Mouse (Mus musculus): ENCODE data around the gene Mfsd4b1.
"Not testable (repeated sequence)": the region's sequence is repeated elsewhere in the genome, so short reads cannot be mapped to it uniquely, and the experiment has no call there.

Mfsd4b1 gene

DNA sequence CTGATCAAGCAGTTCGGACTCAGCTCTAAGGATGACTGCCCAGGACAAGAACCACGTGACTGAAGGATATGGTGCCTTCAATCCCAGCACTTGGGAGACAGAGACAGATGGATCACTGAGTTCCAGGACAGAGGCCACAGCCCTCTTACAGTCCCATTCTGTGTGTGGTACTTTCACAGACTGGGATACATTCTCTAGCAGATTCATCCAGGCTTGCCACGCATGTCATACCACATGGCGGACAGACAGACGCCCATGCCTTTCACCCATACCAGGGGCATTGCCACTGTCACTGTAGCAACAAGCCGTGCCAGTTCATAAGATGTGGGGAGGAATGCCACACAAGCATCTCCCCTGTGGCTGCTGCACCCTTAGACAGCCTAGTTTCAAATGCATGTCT, 5.6 kb upstream of the Mfsd4b1 start:
- no peak for DNase-seq

DNA sequence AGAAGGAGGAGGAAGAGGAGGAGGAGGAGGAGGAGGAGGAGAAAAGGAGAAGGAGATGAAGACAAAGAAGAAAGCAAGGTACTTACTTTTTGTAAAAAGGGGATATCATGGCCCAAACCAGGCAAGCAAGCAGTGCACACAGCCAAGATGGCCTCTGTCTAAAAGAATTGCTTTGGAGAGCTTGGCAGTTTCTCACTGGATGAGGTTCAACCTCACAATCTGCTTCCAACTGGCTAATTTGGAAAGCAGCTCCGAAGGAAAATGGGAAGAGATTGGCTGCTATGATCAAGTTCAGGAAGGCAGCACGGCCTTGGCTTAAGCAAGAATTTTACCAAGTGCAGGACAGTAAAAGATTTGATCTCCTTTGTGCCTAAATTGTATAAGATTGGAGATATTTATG, 4.5 kb upstream of the Mfsd4b1 start:
- no peak for DNase-seq

DNA sequence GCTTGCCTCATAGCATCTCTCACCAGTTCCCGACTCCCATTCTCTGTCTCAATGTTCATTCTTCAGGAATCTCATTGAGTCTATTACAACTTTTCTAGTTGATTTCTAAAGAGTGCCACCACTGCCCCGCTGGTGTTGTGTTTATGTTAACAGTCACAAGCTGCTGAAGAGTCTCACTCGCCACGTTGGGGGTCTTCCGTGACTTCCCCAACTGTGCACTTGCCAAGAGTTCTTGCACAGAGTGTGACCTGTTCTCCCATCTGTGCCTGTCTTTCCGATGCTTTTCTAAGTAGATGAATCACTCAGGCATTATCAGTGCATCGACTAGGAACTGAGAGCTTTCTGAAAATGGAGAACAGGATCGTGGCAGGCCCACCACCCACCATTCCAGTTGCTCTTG, 3.0 kb upstream of the Mfsd4b1 start:
- DNase-seq, result no peak

DNA sequence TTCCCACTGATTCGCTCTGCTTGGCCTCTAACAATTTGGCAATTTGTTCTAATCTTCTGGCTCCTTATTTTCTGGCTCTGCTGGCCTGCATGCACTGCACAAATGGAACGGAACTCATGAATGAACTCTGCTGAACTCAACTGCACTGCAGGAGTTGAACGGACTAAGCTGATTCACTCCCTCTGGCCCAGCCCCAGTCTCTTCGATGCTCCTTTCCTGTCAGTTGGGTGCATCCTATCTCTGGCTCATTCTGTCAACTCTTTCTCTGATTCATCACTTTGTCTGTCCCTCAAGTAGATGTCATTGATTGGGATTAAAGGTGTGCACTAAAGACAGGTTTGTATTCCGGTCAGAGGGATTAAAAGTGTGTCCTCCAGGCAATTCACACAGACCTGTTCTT, 1.5 kb upstream of the Mfsd4b1 start:
- no peak for DNase-seq

- DNase-seq, result no peak
These were observed 492 bp upstream of the Mfsd4b1 start for GRCm38 (mm10) chr10:40025560-40025959.

DNA sequence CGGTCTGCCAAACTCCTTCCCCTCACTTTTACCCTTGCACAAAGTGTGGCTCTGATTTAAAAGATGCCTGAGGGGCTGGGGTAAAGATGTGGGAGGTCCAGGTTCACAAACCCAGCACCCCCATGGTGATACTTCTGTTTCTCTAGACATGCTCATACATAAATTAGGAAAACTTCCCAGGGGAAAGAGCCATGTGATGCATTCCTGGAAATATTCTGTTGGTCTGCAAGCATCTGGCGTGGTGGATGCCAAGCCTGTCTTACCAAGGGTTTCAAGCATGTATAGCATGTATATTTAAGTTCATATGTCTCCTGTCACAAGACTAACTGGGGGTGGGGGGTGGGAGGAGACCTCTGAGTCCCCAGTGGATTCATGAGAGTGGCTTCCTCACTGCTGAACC, 4.7 kb downstream of the Mfsd4b1 start:
- no peak for DNase-seq

DNA sequence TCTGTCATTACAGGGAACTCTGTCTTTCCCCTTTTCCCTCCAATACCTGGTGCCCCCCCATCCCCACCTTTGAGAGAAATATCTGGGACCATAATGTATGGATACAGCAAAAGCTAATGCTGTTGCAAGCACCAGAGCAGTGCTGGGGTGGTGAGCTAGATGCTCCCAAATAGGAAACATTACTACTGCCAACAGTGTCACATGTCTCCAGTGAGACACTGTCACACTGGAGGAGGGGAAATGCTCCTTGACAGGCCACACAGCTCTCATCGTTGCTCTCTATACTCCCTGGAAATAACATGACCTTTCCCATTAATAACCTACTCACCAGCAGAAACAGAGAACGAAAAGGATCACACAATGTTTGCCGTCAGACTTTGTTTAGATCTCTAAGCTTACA, 5.6 kb downstream of the Mfsd4b1 start:
- no peak for DNase-seq

GRCm38 (mm10) chr10:40018261-40018860, 6.7 kb downstream of the Mfsd4b1 start:
- DNase-seq, result peak; percentile 52

- DNase-seq, result no peak
These were observed 15.5 kb downstream of the Mfsd4b1 start for GRCm38 (mm10) chr10:40009591-40009990.

GRCm38 (mm10) chr10:40008847-40009246, 16.2 kb downstream of the Mfsd4b1 start:
- DNase-seq, result not testable (repeated sequence)

- peak; percentile 46 for DNase-seq
These were observed 17.1 kb downstream of the Mfsd4b1 start for GRCm38 (mm10) chr10:40007953-40008352.

- DNase-seq, result no peak
These were observed 18.1 kb downstream of the Mfsd4b1 start for GRCm38 (mm10) chr10:40006963-40007362.

DNA sequence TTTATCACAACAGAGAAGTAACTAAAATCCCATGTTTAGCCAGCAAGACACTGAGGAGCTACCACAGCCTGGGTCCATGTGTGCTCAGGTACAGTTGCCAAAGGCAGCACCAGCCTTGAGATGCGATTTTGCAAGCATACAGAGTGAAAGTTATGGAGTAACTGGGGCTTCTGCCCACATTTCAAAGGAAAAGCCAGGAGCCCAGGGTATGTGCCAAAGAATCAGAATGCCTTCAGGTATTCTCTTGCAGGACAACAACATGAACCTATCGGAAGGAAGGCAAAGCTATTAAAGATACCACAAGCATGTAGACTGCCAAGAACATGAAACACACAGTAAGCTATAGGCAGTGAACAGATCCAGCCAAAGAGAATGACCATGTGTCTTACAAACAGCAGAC, 24.3 kb downstream of the Mfsd4b1 start:
- DNase-seq, result no peak

DNA sequence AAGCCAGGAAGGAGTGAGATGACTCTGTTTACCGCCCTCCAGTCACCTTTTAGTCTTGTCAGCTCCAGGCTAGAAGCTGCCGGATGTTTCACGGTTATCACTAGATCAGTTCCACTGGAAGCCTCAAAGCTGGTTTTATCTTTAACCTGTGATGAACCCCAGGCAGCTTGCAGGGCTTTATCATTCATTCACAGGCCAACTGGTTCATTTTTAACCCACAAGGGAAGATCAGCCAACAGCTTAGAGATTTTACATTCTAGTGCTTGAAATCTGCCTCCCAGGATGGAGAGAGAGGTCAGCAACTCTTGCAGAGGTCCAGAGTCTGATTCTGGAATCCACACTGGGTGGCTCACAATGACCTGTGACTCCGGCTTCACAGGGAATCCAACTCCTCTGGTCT, 33.9 kb downstream of the Mfsd4b1 start:
- DNase-seq, result peak; percentile 54

- peak; percentile 83 for DNase-seq
These were observed 38.6 kb downstream of the Mfsd4b1 start, which contains the start of gene Mfsd4b5 for GRCm38 (mm10) chr10:39986466-39986865. Gene Mfsd4b5 (minus strand): TSS chr10:39986646.

DNA sequence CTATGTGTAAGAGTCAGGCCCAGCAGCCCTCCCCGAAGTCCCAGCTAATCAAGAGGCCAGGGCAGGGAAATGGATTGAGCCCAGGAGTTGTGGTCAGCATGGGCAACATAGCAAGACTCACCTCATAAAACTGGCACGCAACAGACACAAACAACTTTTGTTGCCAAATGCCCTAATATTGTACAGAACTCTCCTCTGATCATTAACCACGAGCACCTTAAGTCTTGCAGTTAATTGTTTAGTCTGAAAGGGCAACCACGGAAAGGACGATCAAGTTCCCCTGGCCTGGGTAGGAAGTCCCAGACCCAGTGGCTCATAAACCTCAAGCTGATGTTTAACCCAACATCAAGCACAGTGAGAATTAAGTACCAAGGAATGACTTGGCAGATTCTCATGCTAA, 42.5 kb downstream of the Mfsd4b1 start:
- peak; percentile 78 for DNase-seq

DNA sequence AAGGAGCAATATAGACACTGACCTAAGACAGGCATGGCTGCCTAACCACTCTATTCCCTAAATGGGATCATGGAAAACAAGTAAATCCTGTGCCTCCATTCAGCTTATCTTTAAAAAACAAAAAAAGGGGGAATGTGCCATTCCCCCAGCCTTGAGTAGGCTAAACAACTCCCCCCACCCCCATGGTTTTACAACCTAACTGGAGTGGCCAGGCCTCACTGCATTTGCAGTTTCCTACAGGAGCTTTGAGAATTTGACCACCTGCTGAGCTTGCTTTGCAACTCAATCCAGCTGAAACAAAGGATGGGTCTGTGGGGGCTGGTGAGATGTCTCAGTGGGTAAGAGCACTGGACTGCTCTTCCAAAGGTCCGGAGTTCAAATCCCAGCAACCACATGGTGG, 46.8 kb downstream of the Mfsd4b1 start:
- DNase-seq, result no peak

GRCm38 (mm10) chr10:39977346-39977745, 47.7 kb downstream of the Mfsd4b1 start:
- DNase-seq, result no peak

DNA sequence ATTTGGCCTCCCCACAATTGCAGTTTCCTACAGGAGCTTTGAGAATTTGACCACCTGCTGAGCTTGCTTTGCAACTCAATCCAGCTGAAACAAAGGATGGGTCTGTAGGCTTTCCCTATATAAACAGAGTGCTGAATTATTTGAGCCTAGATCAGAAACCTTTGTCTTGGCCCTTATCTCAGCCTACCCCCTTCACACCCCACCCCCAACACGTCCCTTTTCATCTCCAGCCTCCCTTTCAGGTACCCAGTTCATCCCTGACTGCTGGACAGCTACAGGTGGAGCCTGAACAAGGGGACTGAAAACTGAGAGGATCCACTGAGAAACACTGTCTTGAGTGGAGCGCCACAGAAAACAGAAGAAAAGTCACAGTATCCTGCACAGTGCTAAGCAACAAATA, 49.3 kb downstream of the Mfsd4b1 start:
- no peak for DNase-seq

GRCm38 (mm10) chr10:39974982-39975381, 50.1 kb downstream of the Mfsd4b1 start:
- DNase-seq, result no peak

- DNase-seq, result no peak
These were observed 57.6 kb downstream of the Mfsd4b1 start for GRCm38 (mm10) chr10:39967512-39967911.

GRCm38 (mm10) chr10:39961906-39962305, 63.2 kb downstream of the Mfsd4b1 start:
- no peak for DNase-seq

DNA sequence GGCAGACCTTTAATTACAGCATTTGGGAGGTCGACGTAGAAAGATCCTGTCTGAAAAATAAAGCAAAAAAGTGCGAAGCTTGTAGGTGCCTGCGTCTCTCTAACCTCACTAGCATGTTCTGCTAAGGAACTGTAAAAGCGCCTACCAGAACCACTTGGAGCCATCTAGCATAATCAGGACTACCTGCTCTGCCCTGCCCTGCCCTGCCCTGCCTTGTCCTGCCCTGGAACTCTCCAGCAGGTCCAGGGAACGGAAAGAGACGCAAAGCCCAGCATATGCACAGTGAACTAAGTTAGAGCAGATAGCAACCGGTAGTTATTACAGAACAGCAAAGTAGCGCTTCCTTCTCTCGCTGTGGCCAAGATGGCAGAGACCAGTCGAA, 64.6 kb downstream of the Mfsd4b1 start:
- DNase-seq, result no peak

- DNase-seq, result peak; percentile 97
These were observed 65.2 kb downstream of the Mfsd4b1 start, which contains the start of gene Mfsd4b3 for GRCm38 (mm10) chr10:39959761-39960440. Gene Mfsd4b3 (minus strand): TSS chr10:39960153.

DNA sequence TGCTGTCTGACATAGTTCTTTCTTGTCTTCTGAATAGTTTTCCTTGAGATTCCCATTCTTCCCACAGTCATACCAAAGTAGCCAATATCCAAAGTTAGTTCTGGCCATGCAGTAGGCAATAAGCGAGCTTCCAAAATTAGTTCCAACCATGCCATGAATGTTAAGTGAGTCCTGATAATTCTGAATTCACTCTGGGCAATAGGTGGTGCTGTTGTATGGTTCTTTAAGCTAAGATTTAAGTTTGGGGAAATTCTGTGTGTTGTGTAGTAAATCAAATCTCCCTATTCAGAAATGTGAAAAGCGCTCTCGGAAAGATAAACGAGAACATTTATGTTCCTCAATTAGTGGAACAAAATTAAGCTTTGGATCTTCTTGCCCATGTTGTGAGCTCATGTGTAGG, 66.8 kb downstream of the Mfsd4b1 start:
- no peak for DNase-seq

Measured in kidney, adult 18-20 months (tissue).